In the genomic region with DNA sequence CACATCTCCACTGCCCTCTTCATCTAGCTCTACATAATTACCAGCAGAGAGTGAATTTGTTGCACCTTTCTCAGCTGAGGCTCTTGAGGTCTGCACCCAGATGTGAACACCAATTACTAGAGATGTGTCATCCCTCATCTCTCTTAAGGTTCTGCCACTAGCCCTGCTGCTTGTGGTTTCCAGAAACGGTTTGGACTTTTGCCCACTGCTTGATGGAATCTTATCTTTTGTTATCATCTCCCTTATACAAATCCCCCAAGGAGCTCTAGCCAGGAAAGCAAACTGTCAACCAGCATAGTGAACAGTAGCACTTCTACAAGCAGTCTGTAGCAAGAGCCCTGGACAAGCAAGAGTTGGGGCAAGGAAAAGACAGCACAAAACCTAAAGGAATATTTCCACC, we compare ENCODE assay signal across 26 mouse cellular contexts. TPM values are rescaled to one million over a fixed set of nuclear protein-coding genes. Genes with fewer than 3 reads are reported as not detected.
DNase-seq lines count a peak whose midpoint lies in the region; ATAC-seq lines count a peak whose summit lies in the region.
"Had no signal": no experiment of that assay in that cellular context is flagged by ENCODE, and none has a peak within 500 bp of the region (broad histone marks: within the 10 kb centered on the region; RNA-seq: fewer than 3 reads in every experiment).

No protein-coding gene starts in this region.

- H3K4me1 ChIP-seq in hindbrain, embryonic 12.5 days = no peaks in the 10 kb centered on the region

- H3K4me2 ChIP-seq in hindbrain, embryonic 12.5 days (replicated peaks) = no peak overlapping the region

- DNase-seq in 3134 (ENCODE audit: extremely low read depth, insufficient read length, low spot score) (peak; percentile 4), 3T3-L1 (ENCODE audit: low read depth, low spot score) (peak; percentile 71), 416B (ENCODE audit: low read depth) (peak; percentile 62), NIH3T3 (ENCODE audit: low read depth) (peak; percentile 35)
- DNase-seq in adrenal gland, adult 8-10 months = no peak
- no peak for DNase-seq in cerebellum, postnatal 10 days
- DNase-seq: adrenal gland, adult 2 months; adrenal gland, postnatal 10 days; adrenal gland, postnatal 14 days; adrenal gland, postnatal 25 days; adrenal gland, postnatal 36 days; B cell, adult 2 months; cerebellum, adult 11 months; cerebellum, adult 11-12 months; cerebellum, adult 18-20 months; cerebellum, adult 2 months; cerebellum, adult 8-10 months; cerebellum, adult 9-10 months; cerebellum, adult 9-11 months had no signal

- 62% methylated on average over 1 of the region's 1 CpGs for WGBS in hindbrain, embryonic 12.5 days

- H3K27me3 ChIP-seq in hindbrain, embryonic 12.5 days = no peaks in the 10 kb centered on the region
- H3K27me3 ChIP-seq: CH12.LX had no signal

- no peak for ATAC-seq in hindbrain, embryonic 12.5 days (ENCODE audit: low FRiP score)
- no peak for ATAC-seq in erythroid progenitor cell, adult 5-6 weeks (replicated peaks; ENCODE audit: low FRiP score, poor library complexity, severe bottlenecking)
- ATAC-seq: activated CD4-positive, CD25-positive, alpha-beta regulatory T cell, adult 4 months; CD4-positive, CD25-positive, alpha-beta regulatory T cell, adult 4 months; Patski had no signal

- H3K36me3 ChIP-seq in hindbrain, embryonic 12.5 days = no peaks in the 10 kb centered on the region

- no peaks in the 10 kb centered on the region for H3K9me3 ChIP-seq in hindbrain, embryonic 12.5 days (replicated peaks)
- H3K9me3 ChIP-seq: G1E had no signal

- H3K9ac ChIP-seq in hindbrain, embryonic 12.5 days = no peak overlapping the region

- no peak overlapping the region for H3K27ac ChIP-seq in hindbrain, embryonic 12.5 days

- H3K4me3 ChIP-seq in hindbrain, embryonic 12.5 days = no peak overlapping the region

RNA-seq across cellular contexts. Expression of gene Pcyt1b, which starts 57.9 kb away (rescaled TPM):
- total RNA-seq in adrenal gland, adult 8-10 months (2022) = 1 to 10 TPM in 3 of 4 experiments, under 1 TPM in 1; 0.55 to 1.6 (median 1.1) TPM
- polyA plus RNA-seq in hindbrain, embryonic 12.5 days (2016; fragmentation: Nextera tagmentation; extraction: Ambion mirVana) = 20.9 and 22.3 TPM in 2 replicates
- 37.3 and 42.2 TPM in 2 replicates for total RNA-seq in erythroid progenitor cell, adult 5-6 weeks (2015; ENCODE audit: low replicate concordance)
- total RNA-seq in erythroid progenitor cell, adult 5-6 weeks (2017; ENCODE audit: low replicate concordance) = 128 and 157 TPM in 2 replicates

Comparison
In these comparisons a context has a peak if more than half of its experiments do, and no peak if none do; other contexts are left out.
1. DNase-seq: peak in 3134 (single experiment), 3T3-L1 (single experiment), 416B (single experiment) and NIH3T3 (single experiment); none in adrenal gland, adult 8-10 months (single experiment) and cerebellum, postnatal 10 days (0 of 2).
2. RNA of gene Pcyt1b, which starts 57.9 kb away (total RNA-seq): 37.3 to 157 TPM in erythroid progenitor cell, adult 5-6 weeks; 0.55 to 1.6 TPM in adrenal gland, adult 8-10 months; every median in the first group is over 10 times any median in the second.